Mouse (Mus musculus) stomach, embryonic 16.5 days (tissue): ENCODE measurements around the gene Plxna2. TPM values are rescaled to one million over a fixed set of nuclear protein-coding genes. Genes with fewer than 3 reads are reported as not detected.

Source experiments
- ATAC-seq: fragments of 200-750 bp; cut with Nextera tagmentation; 2 replicates; pipeline ENCODE4 v1.8.0; 2017; ENCODE audit warnings: moderate number of reproducible peaks, moderate TSS enrichment; ENCODE audit not compliant: insufficient read depth, low FRiP score
- H3K27ac ChIP-seq: fragments of 300-500 bp; sonication (generic); 2 replicates; pipeline ENCODE4 v1.5.1; 2014; ENCODE audit warnings: low read length
- H3K27me3 ChIP-seq: fragments of 300-500 bp; sonication (generic); 2 replicates; pipeline ENCODE4 v1.6.1; 2014; ENCODE audit warnings: low read length, control low read depth, mixed read lengths; ENCODE audit not compliant: control insufficient read depth, insufficient read depth
- H3K36me3 ChIP-seq: fragments of 300-500 bp; sonication (generic); 2 replicates; pipeline ENCODE4 v1.6.1; 2014; ENCODE audit warnings: low read length; ENCODE audit not compliant: control insufficient read depth, insufficient read depth
- H3K4me1 ChIP-seq: fragments of 300-500 bp; sonication (generic); 2 replicates; pipeline ENCODE4 v1.6.1; 2014; ENCODE audit warnings: low read length, control low read depth, mixed read lengths; ENCODE audit not compliant: control insufficient read depth, insufficient read depth
- H3K4me2 ChIP-seq: fragments of 300-500 bp; sonication (generic); 2 replicates; pipeline ENCODE4 v1.6.1; 2014; ENCODE audit warnings: low read depth, low read length, mixed read lengths
- H3K4me3 ChIP-seq: fragments of 300-500 bp; sonication (generic); replicated peaks from 2 replicates; pipeline ENCODE4 v1.5.1; 2014; ENCODE audit warnings: mild to moderate bottlenecking, low read length
- H3K9ac ChIP-seq: fragments of 300-500 bp; sonication (generic); 2 replicates; pipeline ENCODE4 v1.6.1; 2014; ENCODE audit warnings: low read length
- H3K9me3 ChIP-seq: fragments of 300-500 bp; sonication (generic); replicated peaks from 2 replicates; pipeline ENCODE4 v1.6.1; 2016; ENCODE audit warnings: low read length, control low read depth; ENCODE audit not compliant: control insufficient read depth
- WGBS: fragments of 180-500 bp; shearing (Covaris S2); extraction: QIAGEN DNeasy Blood & Tissue Kit; methylation state at CpG from one replicate; pipeline ENCODE4 v1.1.7; 2014; 5-methylcytosine and 5-hydroxymethylcytosine counted together
- polyA plus RNA-seq: library from polyadenylated mRNA; unstranded; fragments of >200 nt; fragmentation: Nextera tagmentation; extraction: Ambion mirVana; gene quantifications from 2 replicates; pipeline ENCODE4 v1.2.1, GENCODE M21; 2015

Gene Plxna2
- polyA plus RNA-seq, 1 experiment from 2014 or later: 8.2 TPM

- H3K4me3 ChIP-seq: no peak overlapping the region
- WGBS: 54% methylated on average over 5 of the region's 5 CpGs
- no peaks in the 10 kb centered on the region for H3K27me3 ChIP-seq
- no peak overlapping the region for H3K9ac ChIP-seq
- no peak overlapping the region for H3K27ac ChIP-seq
- H3K4me2 ChIP-seq: no peak overlapping the region
- H3K9me3 ChIP-seq: no peaks in the 10 kb centered on the region
- H3K4me1 ChIP-seq: no peaks in the 10 kb centered on the region
- no peaks in the 10 kb centered on the region for H3K36me3 ChIP-seq
- no peak for ATAC-seq
These were observed 10.4 kb upstream of the Plxna2 start for GRCm38 (mm10) chr1:194607406-194608261.

- no peaks in the 10 kb centered on the region for H3K36me3 ChIP-seq
- no peak overlapping the region for H3K27ac ChIP-seq
- H3K27me3 ChIP-seq: no peaks in the 10 kb centered on the region
- H3K4me3 ChIP-seq: no peak overlapping the region
- no peak overlapping the region for H3K4me2 ChIP-seq
- no peak overlapping the region for H3K9ac ChIP-seq
- WGBS: 11% methylated on average over 2 of the region's 2 CpGs
- H3K4me1 ChIP-seq: no peaks in the 10 kb centered on the region
- no peaks in the 10 kb centered on the region for H3K9me3 ChIP-seq
- ATAC-seq: peak; percentile 95
These were observed 7.5 kb upstream of the Plxna2 start for GRCm38 (mm10) chr1:194610516-194610915.

- no peak for ATAC-seq
- H3K4me3 ChIP-seq: no peak overlapping the region
- H3K9ac ChIP-seq: no peak overlapping the region
- H3K9me3 ChIP-seq: no peaks in the 10 kb centered on the region
- no peak overlapping the region for H3K27ac ChIP-seq
- 83% methylated on average over 1 of the region's 1 CpGs for WGBS
- no peaks in the 10 kb centered on the region for H3K27me3 ChIP-seq
- H3K36me3 ChIP-seq: no peaks in the 10 kb centered on the region
- H3K4me1 ChIP-seq: no peaks in the 10 kb centered on the region
- no peak overlapping the region for H3K4me2 ChIP-seq
These were observed 5.4 kb upstream of the Plxna2 start for GRCm38 (mm10) chr1:194612628-194613027.

GRCm38 (mm10) chr1:194613271-194613834 is 4.7 kb upstream of the Plxna2 start:
- no peak overlapping the region for H3K9ac ChIP-seq
- WGBS: 70% methylated on average over 2 of the region's 2 CpGs
- H3K27me3 ChIP-seq: no peaks in the 10 kb centered on the region
- no peaks in the 10 kb centered on the region for H3K36me3 ChIP-seq
- no peak overlapping the region for H3K4me3 ChIP-seq
- no peak overlapping the region for H3K27ac ChIP-seq
- no peaks in the 10 kb centered on the region for H3K4me1 ChIP-seq
- ATAC-seq: no peak
- no peak overlapping the region for H3K4me2 ChIP-seq
- H3K9me3 ChIP-seq: no peaks in the 10 kb centered on the region

- H3K4me1 ChIP-seq: no peaks in the 10 kb centered on the region
- H3K36me3 ChIP-seq: no peaks in the 10 kb centered on the region
- 81% methylated on average over 5 of the region's 5 CpGs for WGBS
- no peak overlapping the region for H3K4me3 ChIP-seq
- ATAC-seq: no peak
- no peaks in the 10 kb centered on the region for H3K27me3 ChIP-seq
- H3K9me3 ChIP-seq: no peaks in the 10 kb centered on the region
- H3K9ac ChIP-seq: no peak overlapping the region
- H3K27ac ChIP-seq: no peak overlapping the region
- no peak overlapping the region for H3K4me2 ChIP-seq
These were observed 3.8 kb upstream of the Plxna2 start for GRCm38 (mm10) chr1:194613923-194614830.

GRCm38 (mm10) chr1:194616136-194616535 is 1.9 kb upstream of the Plxna2 start:
- Histone ChIP-seq H3K4me1 (0 out of 2 replicates have a peak, but pooled peaks cover 5% of the 10 kb centered on the region), H3K36me3 (no peaks in the 10 kb centered on the region), H3K9ac (no peak overlapping the region), H3K9me3 (no peaks in the 10 kb centered on the region), H3K27ac (no peak overlapping the region), H3K27me3 (no peaks in the 10 kb centered on the region), H3K4me3 (no peak overlapping the region), H3K4me2 (no peak overlapping the region)
- ATAC-seq: no peak
- WGBS: 87% methylated on average over 1 of the region's 1 CpGs

GRCm38 (mm10) chr1:194618841-194619311 is 858 bp downstream of the Plxna2 start:
- 1% methylated on average over 19 of the region's 19 CpGs for WGBS
- Histone ChIP-seq H3K4me2 (peak overlapping the region; percentile 93), H3K9ac (peak overlapping the region; percentile 93; the same call in 1 of the 2 replicates), H3K27me3 (no peaks in the 10 kb centered on the region), H3K4me1 (peaks cover 29% of the 10 kb centered on the region), H3K4me3 (peak overlapping the region; percentile 93), H3K36me3 (no peaks in the 10 kb centered on the region), H3K9me3 (no peaks in the 10 kb centered on the region), H3K27ac (peak overlapping the region; percentile 87; the same call in 1 of the 2 replicates)
- ATAC-seq: no peak

GRCm38 (mm10) chr1:194619353-194620244 is 1.6 kb downstream of the Plxna2 start:
- Histone ChIP-seq H3K27me3 (no peaks in the 10 kb centered on the region), H3K4me3 (peak overlapping the region; percentile 93), H3K9ac (peak overlapping the region; percentile 93), H3K4me1 (peaks cover 34% of the 10 kb centered on the region), H3K27ac (peak overlapping the region; percentile 87), H3K9me3 (no peaks in the 10 kb centered on the region), H3K4me2 (peak overlapping the region; percentile 93), H3K36me3 (no peaks in the 10 kb centered on the region)
- peak; percentile 95 for ATAC-seq
- under 1% methylated on average over 62 of the region's 62 CpGs for WGBS
